Mouse (Mus musculus) kidney, embryonic 16.5 days (tissue): ENCODE measurements around the gene Ift43. TPM values are rescaled to one million over a fixed set of nuclear protein-coding genes. Genes with fewer than 3 reads are reported as not detected.

Source experiments
- ATAC-seq: fragments of 200-750 bp; cut with Nextera tagmentation; 2 replicates; pipeline ENCODE4 v1.8.0; 2017; ENCODE audit warnings: moderate TSS enrichment; ENCODE audit not compliant: low FRiP score, low TSS enrichment
- H3K27ac ChIP-seq: fragments of 300-500 bp; sonication (generic); 2 replicates; pipeline ENCODE4 v1.5.1; 2014; ENCODE audit warnings: low read length
- H3K27me3 ChIP-seq: fragments of 300-500 bp; sonication (generic); 2 replicates; pipeline ENCODE4 v1.6.1; 2014; ENCODE audit warnings: low read length, control low read depth, mixed read lengths; ENCODE audit not compliant: insufficient read depth
- H3K36me3 ChIP-seq: fragments of 300-500 bp; sonication (generic); 2 replicates; pipeline ENCODE4 v1.6.1; 2014; ENCODE audit warnings: low read length, control low read depth, mixed read lengths; ENCODE audit not compliant: insufficient read depth
- H3K4me1 ChIP-seq: fragments of 300-500 bp; sonication (generic); 2 replicates; pipeline ENCODE4 v1.6.1; 2014; ENCODE audit warnings: low read length, control low read depth, mixed read lengths; ENCODE audit not compliant: insufficient read depth
- H3K4me2 ChIP-seq: fragments of 300-500 bp; sonication (generic); replicated peaks from 2 replicates; pipeline ENCODE4 v1.6.1; 2014; ENCODE audit warnings: low read depth, low read length
- H3K4me3 ChIP-seq: fragments of 300-500 bp; sonication (generic); 2 replicates; pipeline ENCODE4 v1.5.1; 2014; ENCODE audit warnings: mild to moderate bottlenecking, low read length
- H3K9ac ChIP-seq: fragments of 300-500 bp; sonication (generic); replicated peaks from 2 replicates; pipeline ENCODE4 v1.6.1; 2014; ENCODE audit warnings: low read length
- H3K9me3 ChIP-seq: fragments of 300-500 bp; sonication (generic); 2 replicates; pipeline ENCODE4 v1.6.1; 2016; ENCODE audit warnings: low read length, control low read depth
- WGBS: fragments of 180-500 bp; shearing (Covaris S2); extraction: QIAGEN DNeasy Blood & Tissue Kit; methylation state at CpG from one replicate; pipeline ENCODE4 v1.1.7; 2014; 5-methylcytosine and 5-hydroxymethylcytosine counted together
- polyA plus RNA-seq: library from polyadenylated mRNA; unstranded; fragments of >200 nt; fragmentation: Nextera tagmentation; extraction: Ambion mirVana; gene quantifications from 2 replicates; pipeline ENCODE4 v1.2.1, GENCODE M21; 2015

Gene Ift43
- polyA plus RNA-seq, 1 experiment from 2014 or later, result 76.7 TPM

DNA sequence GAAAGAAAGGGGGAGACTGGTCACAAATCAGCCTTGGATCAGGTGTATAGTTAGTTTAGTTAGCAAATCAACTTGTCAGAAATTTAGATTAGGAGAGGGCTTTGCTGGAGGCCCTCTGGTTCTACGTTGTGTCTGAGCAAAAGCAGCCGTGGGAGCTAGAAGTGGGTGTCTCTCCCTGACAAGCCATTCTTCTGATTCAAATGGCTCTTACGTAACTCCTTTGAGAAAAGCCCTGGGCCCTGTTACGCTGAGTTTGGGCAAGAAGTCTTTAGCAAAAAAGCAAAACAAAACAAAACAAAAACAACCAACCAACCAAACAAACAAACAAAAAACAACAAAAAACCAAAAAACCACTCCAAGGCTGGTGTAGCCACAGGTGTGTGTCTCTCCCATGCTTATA lies 8.4 kb downstream of the Ift43 start:
- Histone ChIP-seq H3K4me1 (peaks cover 9% of the 10 kb centered on the region; the same call in 1 of the 2 replicates), H3K27me3 (no peaks in the 10 kb centered on the region), H3K36me3 (peaks cover 3% of the 10 kb centered on the region; the same call in 1 of the 2 replicates), H3K4me3 (no peak overlapping the region), H3K4me2 (no peak overlapping the region), H3K27ac (no peak overlapping the region), H3K9ac (no peak overlapping the region), H3K9me3 (no peaks in the 10 kb centered on the region)
- 76% methylated on average over 4 of the region's 4 CpGs for WGBS
- ATAC-seq, result no peak

DNA sequence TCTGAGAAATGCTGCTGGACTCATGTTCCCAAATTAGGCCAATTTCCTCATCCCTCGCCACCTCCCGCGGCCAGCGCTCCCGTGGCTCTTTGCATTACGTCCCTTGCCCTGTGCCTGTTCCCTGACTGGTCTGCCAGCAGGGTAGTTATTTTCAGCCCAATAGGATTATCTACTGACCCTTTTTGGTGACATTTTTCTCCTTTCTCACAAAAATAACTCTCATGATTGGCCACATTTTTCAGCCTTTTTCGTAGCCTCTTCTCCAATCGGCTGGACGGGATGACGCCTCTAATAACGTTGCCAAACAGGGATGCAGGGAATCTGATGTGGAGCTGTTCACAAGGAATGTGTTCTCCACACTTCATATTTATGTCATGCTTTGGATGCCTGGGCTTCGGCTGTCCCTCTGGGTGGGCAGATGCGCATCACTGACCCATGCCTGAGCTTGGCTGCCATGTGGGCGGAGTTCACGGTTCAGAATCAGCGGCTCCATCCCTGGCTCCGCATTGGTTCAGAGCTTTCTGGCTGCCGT lies 9.3 kb downstream of the Ift43 start:
- ATAC-seq, result peak; percentile 76
- Histone ChIP-seq H3K9ac (no peak overlapping the region), H3K4me2 (0 out of 2 replicates have a peak overlapping the region, but pooled peaks have one; percentile 17), H3K27me3 (no peaks in the 10 kb centered on the region), H3K4me1 (peaks cover 9% of the 10 kb centered on the region; the same call in 1 of the 2 replicates), H3K36me3 (peaks cover 3% of the 10 kb centered on the region; the same call in 1 of the 2 replicates), H3K27ac (no peak overlapping the region), H3K4me3 (no peak overlapping the region), H3K9me3 (no peaks in the 10 kb centered on the region)
- 31% methylated on average over 18 of the region's 18 CpGs for WGBS

DNA sequence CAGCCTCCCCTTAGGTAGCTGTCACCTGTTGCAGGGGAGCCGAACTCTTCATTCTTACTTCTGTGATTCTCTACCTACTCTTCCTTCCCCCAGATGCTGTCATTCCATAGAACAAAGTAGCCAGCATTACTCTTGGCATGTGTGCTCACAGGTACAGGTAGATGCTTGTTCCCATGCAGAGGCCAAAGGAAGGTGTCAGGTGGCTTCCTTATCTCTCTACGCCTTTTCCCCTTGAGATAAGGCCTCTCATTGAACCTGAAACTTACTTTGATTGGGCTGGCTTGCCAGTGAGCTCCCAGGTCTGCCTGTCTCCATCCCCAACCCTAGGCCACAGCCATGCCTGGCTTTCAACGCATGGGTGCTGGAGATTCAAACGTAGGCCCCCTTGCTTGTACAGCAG lies 11.7 kb downstream of the Ift43 start:
- H3K4me2 ChIP-seq, result no peak overlapping the region
- H3K4me3 ChIP-seq, result no peak overlapping the region
- H3K9ac ChIP-seq, result no peak overlapping the region
- ATAC-seq, result no peak
- peaks cover 3% of the 10 kb centered on the region; the same call in 1 of the 2 replicates for H3K36me3 ChIP-seq
- H3K9me3 ChIP-seq, result no peaks in the 10 kb centered on the region
- peaks cover 9% of the 10 kb centered on the region; the same call in 1 of the 2 replicates for H3K4me1 ChIP-seq
- H3K27ac ChIP-seq, result no peak overlapping the region
- H3K27me3 ChIP-seq, result no peaks in the 10 kb centered on the region
- 94% methylated on average over 4 of the region's 4 CpGs for WGBS

DNA sequence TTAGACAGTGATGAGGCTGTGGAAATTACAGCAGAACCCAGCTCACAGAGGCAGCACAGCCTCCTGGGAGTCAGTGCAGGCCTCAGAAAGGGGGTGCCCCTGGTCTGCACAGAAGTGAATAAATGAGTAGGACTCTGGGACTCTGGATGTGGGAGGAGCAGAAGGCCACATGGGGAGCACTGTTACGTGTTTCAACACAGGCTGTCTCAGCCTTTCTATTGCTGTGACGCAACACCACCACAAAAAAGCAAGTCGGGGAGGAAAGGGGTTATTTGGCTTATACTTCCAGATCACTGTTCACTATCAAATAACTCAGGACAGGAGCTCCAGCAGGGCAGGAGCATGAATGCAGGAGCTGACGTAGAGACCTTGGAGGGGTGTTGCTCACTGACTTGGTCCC lies 13.5 kb downstream of the Ift43 start:
- 88% methylated on average over 4 of the region's 4 CpGs for WGBS
- Histone ChIP-seq H3K27ac (no peak overlapping the region), H3K4me2 (no peak overlapping the region), H3K4me3 (no peak overlapping the region), H3K36me3 (no peaks in the 10 kb centered on the region), H3K9me3 (no peaks in the 10 kb centered on the region), H3K4me1 (peaks cover 9% of the 10 kb centered on the region; the same call in 1 of the 2 replicates), H3K9ac (no peak overlapping the region), H3K27me3 (no peaks in the 10 kb centered on the region)
- ATAC-seq, result no peak

GRCm38 (mm10) chr12:86097781-86098180 lies 15.4 kb downstream of the Ift43 start:
- Histone ChIP-seq H3K9ac (no peak overlapping the region), H3K4me2 (no peak overlapping the region), H3K36me3 (no peaks in the 10 kb centered on the region), H3K27me3 (no peaks in the 10 kb centered on the region), H3K4me1 (no peaks in the 10 kb centered on the region), H3K27ac (no peak overlapping the region), H3K4me3 (no peak overlapping the region), H3K9me3 (no peaks in the 10 kb centered on the region)
- ATAC-seq, result no peak
- WGBS, result 85% methylated on average over 11 of the region's 11 CpGs

DNA sequence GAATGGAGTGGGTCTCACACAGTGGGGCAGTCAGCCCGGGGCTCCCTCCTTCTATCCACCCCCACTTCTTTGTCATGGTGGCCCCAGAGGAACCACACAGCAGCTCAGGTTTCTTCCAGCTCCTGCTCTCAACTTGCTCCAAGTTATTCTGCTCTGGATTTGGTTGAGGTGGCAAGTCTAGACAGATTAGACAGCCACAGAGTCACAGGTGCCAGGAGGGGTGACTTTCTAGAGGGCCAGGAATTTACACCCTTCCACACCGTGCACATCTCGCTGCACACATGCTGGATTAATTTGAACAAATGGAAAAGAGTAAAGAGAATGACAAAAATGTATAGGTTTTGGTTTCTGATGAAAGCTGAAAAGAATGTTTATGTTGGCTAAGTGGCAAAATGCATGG lies 18.4 kb downstream of the Ift43 start:
- Histone ChIP-seq H3K36me3 (no peaks in the 10 kb centered on the region), H3K27ac (no peak overlapping the region), H3K27me3 (no peaks in the 10 kb centered on the region), H3K4me1 (peaks cover 17% of the 10 kb centered on the region; the same call in 1 of the 2 replicates), H3K4me3 (no peak overlapping the region), H3K9me3 (no peaks in the 10 kb centered on the region), H3K4me2 (no peak overlapping the region), H3K9ac (no peak overlapping the region)
- WGBS, result 67% methylated on average over 3 of the region's 3 CpGs
- ATAC-seq, result no peak

DNA sequence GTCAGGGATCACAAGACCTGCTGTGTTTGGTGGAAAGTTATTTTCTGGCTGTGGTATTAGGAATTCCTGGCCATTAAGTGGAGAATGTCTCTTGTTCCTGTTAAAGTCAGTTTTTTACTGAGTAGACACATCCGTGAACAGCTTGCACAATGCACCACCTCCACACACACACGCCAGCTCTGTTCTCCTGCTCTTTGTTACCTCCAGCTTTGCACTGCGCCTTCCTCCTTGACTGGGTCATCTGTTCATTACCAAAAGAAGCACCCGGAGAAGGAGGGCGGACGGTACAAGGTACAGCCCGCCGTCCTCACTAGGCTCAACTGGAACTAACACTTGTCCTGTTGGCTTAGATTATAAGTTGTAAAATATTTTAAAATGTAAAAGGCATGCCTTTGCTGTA lies 20.3 kb downstream of the Ift43 start:
- H3K4me1 ChIP-seq, result peaks cover 20% of the 10 kb centered on the region
- no peak overlapping the region for H3K4me3 ChIP-seq
- no peak overlapping the region for H3K27ac ChIP-seq
- 89% methylated on average over 8 of the region's 8 CpGs for WGBS
- no peaks in the 10 kb centered on the region for H3K9me3 ChIP-seq
- no peaks in the 10 kb centered on the region for H3K36me3 ChIP-seq
- ATAC-seq, result no peak
- H3K4me2 ChIP-seq, result no peak overlapping the region
- no peaks in the 10 kb centered on the region for H3K27me3 ChIP-seq
- H3K9ac ChIP-seq, result no peak overlapping the region

DNA sequence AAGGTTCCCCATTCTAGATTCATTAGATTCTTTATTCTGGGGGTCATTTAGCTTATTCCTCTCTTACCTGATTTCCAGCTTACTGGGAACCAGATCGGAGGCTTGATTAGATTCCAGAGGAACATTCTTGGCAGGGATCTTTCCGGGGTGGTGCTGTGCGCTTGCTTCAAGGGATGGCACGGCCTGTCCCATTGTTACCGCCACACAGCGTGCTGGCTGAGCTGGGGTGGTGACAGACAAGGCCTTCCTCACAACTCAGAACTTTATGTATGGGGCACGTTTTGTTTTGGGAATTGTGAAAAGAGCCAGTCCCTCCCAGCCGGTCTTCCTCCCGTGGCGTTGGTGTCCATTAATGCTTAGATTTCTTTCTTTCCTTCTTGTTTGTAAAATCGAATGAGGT lies 21.1 kb downstream of the Ift43 start:
- H3K36me3 ChIP-seq, result no peaks in the 10 kb centered on the region
- no peak overlapping the region for H3K4me2 ChIP-seq
- H3K9me3 ChIP-seq, result no peaks in the 10 kb centered on the region
- H3K9ac ChIP-seq, result no peak overlapping the region; the same call in 1 of the 2 replicates
- no peaks in the 10 kb centered on the region for H3K27me3 ChIP-seq
- ATAC-seq, result no peak
- peaks cover 20% of the 10 kb centered on the region for H3K4me1 ChIP-seq
- 80% methylated on average over 11 of the region's 11 CpGs for WGBS
- H3K4me3 ChIP-seq, result no peak overlapping the region
- no peak overlapping the region; the same call in 1 of the 2 replicates for H3K27ac ChIP-seq

GRCm38 (mm10) chr12:86103852-86104251 lies 21.5 kb downstream of the Ift43 start:
- H3K9me3 ChIP-seq, result no peaks in the 10 kb centered on the region
- no peak overlapping the region; the same call in 1 of the 2 replicates for H3K9ac ChIP-seq
- no peak overlapping the region for H3K4me3 ChIP-seq
- H3K4me1 ChIP-seq, result peaks cover 20% of the 10 kb centered on the region
- no peak overlapping the region; the same call in 1 of the 2 replicates for H3K27ac ChIP-seq
- no peaks in the 10 kb centered on the region for H3K27me3 ChIP-seq
- H3K36me3 ChIP-seq, result 0 out of 2 replicates have a peak, but pooled peaks cover 2% of the 10 kb centered on the region
- H3K4me2 ChIP-seq, result no peak overlapping the region
- 44% methylated on average over 8 of the region's 8 CpGs for WGBS
- no peak for ATAC-seq

DNA sequence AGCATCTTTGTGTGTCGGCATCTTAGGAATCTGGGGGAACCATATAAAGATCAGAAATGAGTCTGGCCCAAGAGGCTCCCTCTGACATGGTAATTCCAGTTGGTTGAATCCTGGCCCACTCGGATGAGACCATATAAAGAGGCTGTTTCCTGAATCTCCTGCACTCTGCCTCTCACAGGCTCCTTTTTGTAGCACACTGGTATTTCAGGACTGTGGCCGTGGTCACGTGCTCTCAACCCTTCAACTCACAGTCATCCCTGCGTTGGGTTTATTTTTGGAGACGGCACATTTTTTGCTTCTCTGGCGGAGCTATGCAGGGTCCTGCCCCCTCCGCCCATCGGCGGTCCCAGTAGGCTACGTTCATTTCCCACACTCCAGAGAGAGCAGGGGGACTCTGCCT lies 22.0 kb downstream of the Ift43 start:
- ATAC-seq, result peak; percentile 39; the same call in 1 of the 2 replicates
- H3K36me3 ChIP-seq, result 0 out of 2 replicates have a peak, but pooled peaks cover 2% of the 10 kb centered on the region
- no peaks in the 10 kb centered on the region for H3K27me3 ChIP-seq
- no peak overlapping the region for H3K9ac ChIP-seq
- H3K4me1 ChIP-seq, result peaks cover 20% of the 10 kb centered on the region
- WGBS, result 67% methylated on average over 11 of the region's 11 CpGs
- H3K4me3 ChIP-seq, result no peak overlapping the region
- no peaks in the 10 kb centered on the region for H3K9me3 ChIP-seq
- H3K4me2 ChIP-seq, result no peak overlapping the region
- no peak overlapping the region; the same call in 1 of the 2 replicates for H3K27ac ChIP-seq
